Mouse (Mus musculus): Measurements from ENCODE around the gene Ptprm. TPM values are rescaled to one million over a fixed set of nuclear protein-coding genes. Genes with fewer than 3 reads are reported as not detected.

The Ptprm gene
- polyA plus RNA-seq, 1 experiment from 2014 or later = 1.6 TPM

DNA sequence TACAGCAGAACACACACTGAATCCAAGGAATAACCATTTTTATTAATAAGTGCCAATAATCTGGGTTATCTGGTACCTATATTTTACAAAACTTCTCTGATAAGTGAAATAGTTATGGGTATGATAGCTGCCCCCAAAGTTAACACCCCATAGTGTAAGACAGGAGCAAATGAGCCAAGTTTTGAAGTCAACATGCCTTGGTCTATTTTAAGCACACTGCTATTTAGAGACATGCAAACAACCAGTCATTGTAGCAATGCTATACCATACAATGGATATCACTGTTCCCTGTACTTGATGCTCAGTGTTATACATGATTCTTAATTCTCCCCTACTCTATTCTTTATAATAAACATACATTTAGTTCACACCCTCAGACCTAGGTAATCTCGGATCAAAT is 366.2 kb downstream of the Ptprm start:
- H3K9me3 ChIP-seq (replicated peaks; ENCODE audit: control insufficient read depth, low read length) = no peaks in the 10 kb centered on the region
- H3K9ac ChIP-seq (ENCODE audit: low read depth, low read length) = no peak overlapping the region
- no peak overlapping the region for H3K4me3 ChIP-seq (ENCODE audit: low read depth, low read length)
- H3K27me3 ChIP-seq (ENCODE audit: control insufficient read depth, insufficient read depth, low read depth, low read length) = no peaks in the 10 kb centered on the region
- no peaks in the 10 kb centered on the region for H3K36me3 ChIP-seq (ENCODE audit: control insufficient read depth, insufficient read depth)
- no peak overlapping the region for H3K4me2 ChIP-seq (ENCODE audit: low read depth, low read length)
- no peak for ATAC-seq (ENCODE audit: low read depth)
- 61% methylated on average over 1 of the region's 1 CpGs for WGBS (ENCODE audit: insufficient replicate concordance)
- H3K4me1 ChIP-seq (ENCODE audit: control insufficient read depth, low read depth, low read length) = no peaks in the 10 kb centered on the region
- H3K27ac ChIP-seq (ENCODE audit: low read length) = no peak overlapping the region

DNA sequence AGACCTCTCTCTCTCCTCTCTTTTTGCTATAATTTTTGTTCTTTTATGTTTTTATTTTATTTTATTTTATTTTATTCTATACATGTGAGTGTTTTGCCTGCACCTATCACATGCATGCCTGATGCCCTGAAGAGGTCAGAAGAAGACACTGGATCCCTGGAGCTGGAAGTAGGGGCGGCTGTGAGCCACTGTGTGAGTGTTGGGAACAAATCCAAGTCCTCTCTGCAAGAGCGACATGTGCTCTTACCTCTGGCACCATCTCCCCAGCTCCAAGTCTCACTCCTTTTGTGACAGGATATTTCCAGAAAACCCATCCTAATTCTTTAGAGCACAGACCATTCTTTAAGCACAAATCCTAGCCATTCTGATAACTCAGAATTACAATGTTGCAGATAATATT is 372.6 kb downstream of the Ptprm start:
- WGBS (ENCODE audit: insufficient replicate concordance) = 55% methylated on average over 2 of the region's 2 CpGs
- Histone ChIP-seq H3K9me3 (replicated peaks; ENCODE audit: control insufficient read depth, low read length) (no peaks in the 10 kb centered on the region), H3K27me3 (ENCODE audit: control insufficient read depth, insufficient read depth, low read depth, low read length) (no peaks in the 10 kb centered on the region), H3K4me3 (ENCODE audit: low read depth, low read length) (no peak overlapping the region), H3K36me3 (ENCODE audit: control insufficient read depth, insufficient read depth) (no peaks in the 10 kb centered on the region), H3K9ac (ENCODE audit: low read depth, low read length) (no peak overlapping the region), H3K4me2 (ENCODE audit: low read depth, low read length) (no peak overlapping the region), H3K27ac (ENCODE audit: low read length) (no peak overlapping the region), H3K4me1 (ENCODE audit: control insufficient read depth, low read depth, low read length) (no peaks in the 10 kb centered on the region)
- no peak for ATAC-seq (ENCODE audit: low read depth)

DNA sequence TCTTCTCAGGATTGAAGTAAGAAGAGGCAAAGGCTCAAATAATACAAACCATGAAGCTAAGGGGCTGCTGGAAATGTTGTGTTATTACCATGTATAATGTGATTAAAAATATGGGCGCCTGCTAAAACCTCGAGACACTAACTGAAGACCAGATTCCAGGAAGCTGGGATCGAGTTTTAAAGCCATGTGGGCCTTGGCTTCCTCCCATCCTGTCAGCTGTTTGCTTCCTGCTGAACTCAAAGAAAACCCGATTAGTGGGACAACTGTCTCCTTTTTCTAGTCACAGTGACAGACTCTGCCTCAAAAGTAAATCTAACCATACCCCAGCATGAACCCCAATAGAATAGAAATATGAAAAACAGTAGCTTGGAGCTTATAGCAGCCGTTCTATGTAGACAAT is 374.3 kb downstream of the Ptprm start:
- Histone ChIP-seq H3K9ac (ENCODE audit: low read depth, low read length) (no peak overlapping the region), H3K4me3 (ENCODE audit: low read depth, low read length) (no peak overlapping the region), H3K4me1 (ENCODE audit: control insufficient read depth, low read depth, low read length) (no peaks in the 10 kb centered on the region), H3K9me3 (replicated peaks; ENCODE audit: control insufficient read depth, low read length) (no peaks in the 10 kb centered on the region), H3K27ac (ENCODE audit: low read length) (no peak overlapping the region), H3K4me2 (ENCODE audit: low read depth, low read length) (no peak overlapping the region), H3K36me3 (ENCODE audit: control insufficient read depth, insufficient read depth) (no peaks in the 10 kb centered on the region), H3K27me3 (ENCODE audit: control insufficient read depth, insufficient read depth, low read depth, low read length) (no peaks in the 10 kb centered on the region)
- no peak for ATAC-seq (ENCODE audit: low read depth)
- WGBS (ENCODE audit: insufficient replicate concordance) = 37% methylated on average over 5 of the region's 5 CpGs

GRCm38 (mm10) chr17:66976490-66976889 is 377.8 kb downstream of the Ptprm start:
- H3K27me3 ChIP-seq (ENCODE audit: control insufficient read depth, insufficient read depth, low read depth, low read length) = no peaks in the 10 kb centered on the region
- ATAC-seq (ENCODE audit: low read depth) = no peak
- no peak overlapping the region for H3K27ac ChIP-seq (ENCODE audit: low read length)
- no peak overlapping the region for H3K4me3 ChIP-seq (ENCODE audit: low read depth, low read length)
- H3K4me1 ChIP-seq (ENCODE audit: control insufficient read depth, low read depth, low read length) = no peaks in the 10 kb centered on the region
- no peak overlapping the region for H3K4me2 ChIP-seq (ENCODE audit: low read depth, low read length)
- 65% methylated on average over 5 of the region's 5 CpGs for WGBS (ENCODE audit: insufficient replicate concordance)
- no peaks in the 10 kb centered on the region for H3K36me3 ChIP-seq (ENCODE audit: control insufficient read depth, insufficient read depth)
- H3K9ac ChIP-seq (ENCODE audit: low read depth, low read length) = no peak overlapping the region
- H3K9me3 ChIP-seq (replicated peaks; ENCODE audit: control insufficient read depth, low read length) = no peaks in the 10 kb centered on the region

DNA sequence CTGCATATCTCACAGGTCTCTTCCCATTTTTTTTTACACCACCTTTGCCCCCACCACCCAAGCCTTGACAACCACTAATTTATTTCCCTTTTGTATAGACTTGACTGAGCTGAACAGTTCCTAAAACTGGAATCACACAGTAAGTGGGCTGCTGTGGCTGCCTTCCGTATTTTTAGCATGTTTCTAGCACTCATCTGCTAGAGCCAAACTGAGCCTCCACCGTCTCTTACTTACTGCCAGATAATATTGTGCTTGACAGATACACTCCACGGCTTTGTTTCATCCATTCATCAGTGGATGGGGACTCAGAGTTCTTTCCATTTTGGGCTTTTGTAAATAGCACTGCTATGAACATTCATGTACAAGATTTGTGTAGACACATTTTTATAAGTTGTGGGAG is 381.3 kb downstream of the Ptprm start:
- Histone ChIP-seq H3K4me1 (ENCODE audit: control insufficient read depth, low read depth, low read length) (no peaks in the 10 kb centered on the region), H3K9me3 (replicated peaks; ENCODE audit: control insufficient read depth, low read length) (no peaks in the 10 kb centered on the region), H3K36me3 (ENCODE audit: control insufficient read depth, insufficient read depth) (no peaks in the 10 kb centered on the region), H3K9ac (ENCODE audit: low read depth, low read length) (no peak overlapping the region), H3K27me3 (ENCODE audit: control insufficient read depth, insufficient read depth, low read depth, low read length) (no peaks in the 10 kb centered on the region), H3K4me3 (ENCODE audit: low read depth, low read length) (no peak overlapping the region), H3K27ac (ENCODE audit: low read length) (no peak overlapping the region), H3K4me2 (ENCODE audit: low read depth, low read length) (no peak overlapping the region)
- 50% methylated on average over 3 of the region's 3 CpGs for WGBS (ENCODE audit: insufficient replicate concordance)
- no peak for ATAC-seq (ENCODE audit: low read depth)

GRCm38 (mm10) chr17:66960986-66961385 is 393.3 kb downstream of the Ptprm start:
- WGBS (ENCODE audit: insufficient replicate concordance) = 50% methylated on average over 5 of the region's 5 CpGs
- H3K27ac ChIP-seq (ENCODE audit: low read length) = no peak overlapping the region
- H3K27me3 ChIP-seq (ENCODE audit: control insufficient read depth, insufficient read depth, low read depth, low read length) = no peaks in the 10 kb centered on the region
- no peaks in the 10 kb centered on the region for H3K9me3 ChIP-seq (replicated peaks; ENCODE audit: control insufficient read depth, low read length)
- H3K4me2 ChIP-seq (ENCODE audit: low read depth, low read length) = no peak overlapping the region
- no peaks in the 10 kb centered on the region for H3K4me1 ChIP-seq (ENCODE audit: control insufficient read depth, low read depth, low read length)
- no peak overlapping the region for H3K9ac ChIP-seq (ENCODE audit: low read depth, low read length)
- no peak overlapping the region for H3K4me3 ChIP-seq (ENCODE audit: low read depth, low read length)
- no peak for ATAC-seq (ENCODE audit: low read depth)
- H3K36me3 ChIP-seq (ENCODE audit: control insufficient read depth, insufficient read depth) = no peaks in the 10 kb centered on the region

GRCm38 (mm10) chr17:66960557-66960956 is 393.7 kb downstream of the Ptprm start:
- Histone ChIP-seq H3K9ac (ENCODE audit: low read depth, low read length) (no peak overlapping the region), H3K9me3 (replicated peaks; ENCODE audit: control insufficient read depth, low read length) (no peaks in the 10 kb centered on the region), H3K4me1 (ENCODE audit: control insufficient read depth, low read depth, low read length) (no peaks in the 10 kb centered on the region), H3K27ac (ENCODE audit: low read length) (no peak overlapping the region), H3K27me3 (ENCODE audit: control insufficient read depth, insufficient read depth, low read depth, low read length) (no peaks in the 10 kb centered on the region), H3K4me2 (ENCODE audit: low read depth, low read length) (no peak overlapping the region), H3K36me3 (ENCODE audit: control insufficient read depth, insufficient read depth) (no peaks in the 10 kb centered on the region), H3K4me3 (ENCODE audit: low read depth, low read length) (no peak overlapping the region)
- 65% methylated on average over 6 of the region's 6 CpGs for WGBS (ENCODE audit: insufficient replicate concordance)
- no peak for ATAC-seq (ENCODE audit: low read depth)

DNA sequence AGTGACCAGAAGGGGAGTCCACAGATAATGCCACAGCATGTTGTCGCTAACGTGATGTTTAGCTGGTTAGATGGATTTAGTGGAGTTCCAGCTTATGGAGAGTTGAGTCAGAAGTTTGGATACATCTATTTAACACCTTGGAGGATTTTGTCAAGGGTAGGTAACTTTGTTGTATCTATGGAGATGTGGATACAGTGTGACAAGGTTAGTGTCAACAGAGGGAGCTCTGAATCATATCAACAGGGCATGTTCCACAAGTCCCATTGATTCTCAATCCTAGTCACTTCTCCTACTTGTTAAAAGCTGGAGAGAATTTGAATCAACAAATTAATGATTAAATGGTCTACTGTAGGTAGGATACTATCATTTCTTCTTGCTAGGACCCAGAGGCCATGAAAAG is 394.4 kb downstream of the Ptprm start:
- Histone ChIP-seq H3K4me1 (ENCODE audit: control insufficient read depth, low read depth, low read length) (no peaks in the 10 kb centered on the region), H3K27me3 (ENCODE audit: control insufficient read depth, insufficient read depth, low read depth, low read length) (no peaks in the 10 kb centered on the region), H3K27ac (ENCODE audit: low read length) (no peak overlapping the region), H3K36me3 (ENCODE audit: control insufficient read depth, insufficient read depth) (no peaks in the 10 kb centered on the region), H3K9me3 (replicated peaks; ENCODE audit: control insufficient read depth, low read length) (no peaks in the 10 kb centered on the region), H3K4me3 (ENCODE audit: low read depth, low read length) (no peak overlapping the region), H3K4me2 (ENCODE audit: low read depth, low read length) (no peak overlapping the region), H3K9ac (ENCODE audit: low read depth, low read length) (no peak overlapping the region)
- 72% methylated on average over 2 of the region's 2 CpGs for whole genome bisulfite sequencing (ENCODE audit: insufficient replicate concordance)
- ATAC-seq (ENCODE audit: low read depth) = no peak

DNA sequence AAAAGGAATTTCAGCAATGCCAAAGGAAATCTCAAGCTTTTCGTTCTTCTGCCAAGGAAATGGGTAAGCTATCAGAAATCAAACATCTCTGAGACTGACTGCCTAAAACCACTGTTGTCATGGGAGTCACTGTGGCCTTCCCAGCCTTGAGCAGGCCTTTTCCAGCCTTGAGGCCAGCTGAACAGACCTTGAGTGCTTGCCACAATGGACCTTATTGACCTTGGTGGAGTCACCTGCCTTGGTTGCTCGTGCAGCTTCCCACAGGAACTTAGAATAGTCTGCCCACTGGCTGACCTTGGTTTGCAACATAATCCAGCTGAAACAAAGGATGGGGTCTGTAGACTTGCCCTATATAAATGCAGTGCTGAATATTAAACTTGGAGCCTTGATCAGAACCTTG is 395.5 kb downstream of the Ptprm start:
- no peaks in the 10 kb centered on the region for H3K9me3 ChIP-seq (replicated peaks; ENCODE audit: control insufficient read depth, low read length)
- H3K4me1 ChIP-seq (ENCODE audit: control insufficient read depth, low read depth, low read length) = no peaks in the 10 kb centered on the region
- H3K9ac ChIP-seq (ENCODE audit: low read depth, low read length) = no peak overlapping the region
- ATAC-seq (ENCODE audit: low read depth) = no peak
- H3K4me3 ChIP-seq (ENCODE audit: low read depth, low read length) = no peak overlapping the region
- WGBS (ENCODE audit: insufficient replicate concordance) = 44% methylated on average over 2 of the region's 2 CpGs
- no peak overlapping the region for H3K27ac ChIP-seq (ENCODE audit: low read length)
- H3K4me2 ChIP-seq (ENCODE audit: low read depth, low read length) = no peak overlapping the region
- no peaks in the 10 kb centered on the region for H3K36me3 ChIP-seq (ENCODE audit: control insufficient read depth, insufficient read depth)
- no peaks in the 10 kb centered on the region for H3K27me3 ChIP-seq (ENCODE audit: control insufficient read depth, insufficient read depth, low read depth, low read length)

GRCm38 (mm10) chr17:66944498-66944897 is 409.8 kb downstream of the Ptprm start:
- WGBS (ENCODE audit: insufficient replicate concordance) = 63% methylated on average over 4 of the region's 4 CpGs
- no peak overlapping the region for H3K4me3 ChIP-seq (ENCODE audit: low read depth, low read length)

More at GRCm38 (mm10) chr17:66944498-66944897, 409.8 kb downstream of the Ptprm start:
- Histone ChIP-seq H3K4me1 (ENCODE audit: control insufficient read depth, low read depth, low read length) (no peaks in the 10 kb centered on the region), H3K4me2 (ENCODE audit: low read depth, low read length) (no peak overlapping the region), H3K9me3 (replicated peaks; ENCODE audit: control insufficient read depth, low read length) (no peaks in the 10 kb centered on the region), H3K27me3 (ENCODE audit: control insufficient read depth, insufficient read depth, low read depth, low read length) (no peaks in the 10 kb centered on the region), H3K36me3 (ENCODE audit: control insufficient read depth, insufficient read depth) (no peaks in the 10 kb centered on the region), H3K27ac (ENCODE audit: low read length) (no peak overlapping the region), H3K9ac (ENCODE audit: low read depth, low read length) (no peak overlapping the region)
- no peak for ATAC-seq (ENCODE audit: low read depth)
